Mouse (Mus musculus) CD4-positive helper T cell, adult 2 months (primary cell): ENCODE data around the gene Psma4.
"Not testable (repeated sequence)": the region's sequence is repeated elsewhere in the genome, so short reads cannot be mapped to it uniquely, and the experiment has no call there.

ENCODE experiments used
- DNase-seq: peaks from one replicate; pipeline ENCODE4 v3.0.0-alpha.2; 2012; ENCODE audit warnings: low read depth, missing footprints, low spot score

Psma4 gene

GRCm38 (mm10) chr9:54950575-54951321, at the start of gene Psma4, which contains the start of gene AY074887:
TSS of gene Psma4 (plus strand) at chr9:54950790.
TSS of gene AY074887 (minus strand) at chr9:54950998.
- peak; percentile 98 for DNase-seq

GRCm38 (mm10) chr9:54909446-54909845, 41.1 kb upstream of the Psma4 start:
- DNase-seq, result no peak

GRCm38 (mm10) chr9:54915576-54915975, 35.0 kb upstream of the Psma4 start:
- DNase-seq, result no peak

GRCm38 (mm10) chr9:54916401-54916800, 34.2 kb upstream of the Psma4 start:
- no peak for DNase-seq

- peak; percentile 88 for DNase-seq
Measured at GRCm38 (mm10) chr9:54917010-54917677, 33.4 kb upstream of the Psma4 start, which contains the start of gene Hykk. TSS of gene Hykk (plus strand) at chr9:54917283.

- no peak for DNase-seq
Measured at GRCm38 (mm10) chr9:54918191-54918590, 32.4 kb upstream of the Psma4 start.

- no peak for DNase-seq
Measured at GRCm38 (mm10) chr9:54918781-54919180, 31.8 kb upstream of the Psma4 start.

GRCm38 (mm10) chr9:54919946-54920345, 30.6 kb upstream of the Psma4 start:
- DNase-seq, result no peak

- no peak for DNase-seq
Measured at GRCm38 (mm10) chr9:54930741-54931140, 19.8 kb upstream of the Psma4 start.

GRCm38 (mm10) chr9:54931765-54932164, 18.8 kb upstream of the Psma4 start:
- DNase-seq, result no peak

- no peak for DNase-seq
Measured at GRCm38 (mm10) chr9:54932379-54932778, 18.2 kb upstream of the Psma4 start.

GRCm38 (mm10) chr9:54942071-54942470, 8.5 kb upstream of the Psma4 start:
- no peak for DNase-seq

- DNase-seq, result no peak
Measured at GRCm38 (mm10) chr9:54944467-54944866, 6.1 kb upstream of the Psma4 start.

GRCm38 (mm10) chr9:54946256-54946655, 4.3 kb upstream of the Psma4 start:
- no peak for DNase-seq

GRCm38 (mm10) chr9:54949465-54949864, 1.1 kb upstream of the Psma4 start:
- DNase-seq, result no peak

GRCm38 (mm10) chr9:54950162-54950561, 428 bp upstream of the Psma4 start:
- DNase-seq, result not testable (repeated sequence)

- DNase-seq, result peak; percentile 40
Measured at GRCm38 (mm10) chr9:54961059-54961458, 10.5 kb downstream of the Psma4 start.

GRCm38 (mm10) chr9:54963669-54964068, 13.1 kb downstream of the Psma4 start:
- no peak for DNase-seq

- no peak for DNase-seq
Measured at GRCm38 (mm10) chr9:54969972-54970637, 19.5 kb downstream of the Psma4 start.

GRCm38 (mm10) chr9:54980674-54981073, 30.1 kb downstream of the Psma4 start, which contains the start of gene Chrna5:
TSS of gene Chrna5 (plus strand) at chr9:54980880.
- no peak for DNase-seq

GRCm38 (mm10) chr9:54981291-54982191, 31.0 kb downstream of the Psma4 start:
- DNase-seq, result peak; percentile 38
